Mouse (Mus musculus): ENCODE results near the gene Cxcl14.

The Cxcl14 gene

GRCm38 (mm10) chr13:56295943-56296658, at the start of gene Cxcl14:
TSS of gene Cxcl14 (minus strand) at chr13:56296551.
- peak; percentile 74 for DNase-seq

DNA sequence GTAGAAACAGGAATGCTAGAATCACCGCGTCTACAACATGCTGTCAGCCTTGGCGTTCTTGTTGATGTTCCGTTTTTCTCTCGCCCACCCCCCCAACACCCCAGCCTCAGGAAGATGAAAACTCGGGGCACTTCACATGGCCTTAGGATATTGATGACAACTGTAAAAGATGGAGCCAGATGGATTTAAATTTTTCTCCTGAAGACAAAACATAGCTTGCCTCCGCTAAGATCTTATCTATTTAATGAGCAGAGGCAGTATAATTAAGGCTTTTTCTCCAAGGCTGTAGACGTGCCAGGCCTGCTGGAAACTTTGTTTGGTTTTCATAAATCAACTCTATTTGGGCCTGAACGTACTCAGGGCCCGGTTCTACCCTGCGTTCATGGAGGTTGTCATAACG, 48.0 kb upstream of the Cxcl14 start:
- DNase-seq = peak; percentile 49

DNA sequence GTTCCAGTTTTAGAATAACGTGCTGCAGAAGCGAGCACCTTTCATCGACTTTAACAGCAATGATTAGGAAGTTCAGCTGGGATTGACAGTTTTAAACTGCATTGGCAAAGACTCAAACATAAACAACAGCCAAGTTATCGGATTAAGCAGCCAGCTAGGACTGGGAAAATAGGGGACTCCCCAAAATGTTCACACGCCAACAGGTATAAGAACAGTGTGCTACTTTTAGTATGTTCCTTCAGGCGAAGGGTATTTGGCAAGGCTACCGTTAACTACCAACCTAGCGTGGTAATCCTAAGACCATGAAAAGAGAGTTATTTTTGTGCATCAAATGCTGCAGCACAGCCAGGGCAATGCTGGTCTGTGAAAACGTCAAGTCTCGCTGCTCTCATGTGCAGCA, 46.1 kb upstream of the Cxcl14 start:
- no peak for DNase-seq

DNA sequence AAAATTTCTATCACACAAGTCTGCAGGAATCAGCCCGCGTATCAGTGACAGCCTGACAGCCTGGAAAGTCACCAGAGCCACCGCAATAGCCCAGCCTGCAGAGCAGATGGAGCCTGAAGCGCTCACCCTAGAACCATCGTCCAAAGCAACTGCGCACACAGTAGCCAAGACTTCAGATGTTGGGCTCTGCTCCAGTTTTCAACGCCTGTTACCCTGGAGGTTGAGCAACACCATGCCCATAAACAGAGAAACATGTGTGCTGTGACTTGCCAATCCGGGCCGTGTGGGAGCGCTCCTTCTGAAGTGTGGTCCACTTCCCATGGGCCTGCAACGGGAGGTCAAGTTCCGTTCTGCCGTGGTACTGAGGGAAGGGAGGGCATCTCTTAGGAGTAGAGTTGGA, 44.2 kb upstream of the Cxcl14 start:
- peak; percentile 26 for DNase-seq

DNA sequence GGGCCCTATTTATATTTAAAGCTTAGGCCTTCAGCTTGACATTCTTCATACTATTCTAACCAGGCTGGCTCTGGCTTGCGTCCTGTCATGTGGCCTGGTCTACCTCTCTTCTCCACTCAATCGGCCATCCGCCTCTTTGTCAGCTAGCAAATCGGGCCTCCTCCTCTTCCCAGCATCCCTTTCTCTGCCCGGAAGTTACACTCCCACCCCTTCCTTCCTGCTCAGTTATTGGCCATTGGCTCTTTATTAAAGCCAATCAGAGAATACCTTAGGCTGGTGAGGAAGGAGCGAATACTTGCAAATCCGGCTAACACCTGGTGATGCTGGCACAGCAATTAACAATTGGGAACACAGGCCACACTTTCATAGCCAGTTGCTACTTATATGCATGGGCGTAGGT, 43.5 kb upstream of the Cxcl14 start:
- no peak for DNase-seq

DNA sequence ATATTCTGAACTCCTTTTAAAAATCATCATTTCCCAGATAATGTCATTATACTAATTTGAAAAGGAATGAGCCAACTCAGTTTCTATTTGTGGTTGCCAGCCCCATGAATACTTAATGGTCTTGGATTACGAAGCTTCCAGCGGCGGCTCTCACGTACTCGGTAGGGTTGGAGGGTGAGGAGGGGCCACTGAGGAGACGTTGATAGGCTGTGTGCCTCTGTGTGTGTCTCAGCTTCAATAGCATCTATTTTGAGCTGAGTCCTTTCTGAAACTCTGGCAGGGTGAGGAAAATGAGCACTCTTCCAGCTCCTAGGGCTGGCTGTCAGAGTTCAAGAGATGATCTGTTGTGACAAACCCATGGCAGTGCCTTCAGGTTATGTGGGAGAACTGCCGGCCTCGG, 40.6 kb upstream of the Cxcl14 start:
- no peak for DNase-seq

DNA sequence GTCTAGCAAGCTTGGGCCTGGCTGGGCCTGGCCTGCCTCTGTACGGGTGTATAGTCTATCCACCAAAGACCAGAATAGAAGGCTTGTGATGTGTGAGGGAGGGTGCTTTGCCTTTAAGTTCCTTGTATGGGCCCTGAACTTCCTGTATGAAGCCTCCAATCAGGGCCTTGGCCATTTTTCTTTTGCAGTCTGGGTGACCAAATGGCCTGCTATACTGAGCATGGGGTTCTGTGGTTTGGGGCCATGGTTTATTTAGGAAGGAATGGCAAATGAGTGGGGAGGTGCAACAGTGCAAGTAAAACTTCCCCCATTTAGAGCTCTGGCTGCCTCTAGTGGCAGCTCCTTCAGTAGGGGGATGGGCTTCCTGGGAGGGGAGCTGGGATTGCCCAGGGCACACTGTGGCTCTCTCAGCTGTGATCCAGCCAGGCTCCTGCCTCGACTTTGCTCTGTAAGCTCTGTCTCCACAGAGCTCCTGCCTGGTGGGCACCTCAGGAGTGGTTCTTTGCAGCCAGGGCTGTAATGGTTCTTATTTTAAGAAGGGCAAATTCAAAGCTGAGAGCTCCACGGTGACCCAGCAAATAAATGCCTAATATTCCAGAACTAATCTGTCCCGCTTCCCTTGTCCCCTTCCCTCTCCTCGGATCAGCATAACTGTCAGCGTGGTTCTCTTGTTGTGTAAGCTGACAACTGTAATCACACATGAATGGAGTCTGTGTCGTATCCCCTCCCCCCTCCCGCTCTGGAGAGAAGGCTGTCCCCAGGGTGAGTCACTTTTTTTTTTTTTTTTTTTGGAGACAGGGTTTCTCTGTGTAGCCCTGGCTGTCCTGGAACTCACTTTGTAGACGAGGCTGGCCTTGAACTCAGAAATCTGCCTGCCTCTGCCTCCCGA, 38.7 kb upstream of the Cxcl14 start:
- no peak for DNase-seq

DNA sequence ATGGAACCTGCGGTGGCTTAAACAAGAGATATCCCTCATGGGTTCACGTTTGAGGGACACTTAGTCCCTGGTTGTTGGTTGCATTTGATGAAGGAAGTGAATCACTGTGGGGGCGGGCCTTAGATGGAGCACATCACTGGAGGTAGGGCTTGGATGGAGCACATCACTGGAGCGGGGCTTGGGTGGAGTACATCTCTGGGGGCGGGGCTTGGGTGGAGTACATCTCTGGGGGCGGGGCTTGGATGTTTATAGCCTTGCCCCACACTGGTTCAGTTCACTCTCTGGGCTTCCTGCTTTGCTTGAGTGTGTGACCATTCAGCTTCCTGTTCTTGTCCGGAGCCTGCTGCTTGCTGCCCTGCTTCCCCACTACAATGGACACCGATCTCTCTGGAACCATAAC, 37.9 kb upstream of the Cxcl14 start:
- no peak for DNase-seq

- no peak for DNase-seq
Observed at GRCm38 (mm10) chr13:56332356-56332755, 36.0 kb upstream of the Cxcl14 start.

DNA sequence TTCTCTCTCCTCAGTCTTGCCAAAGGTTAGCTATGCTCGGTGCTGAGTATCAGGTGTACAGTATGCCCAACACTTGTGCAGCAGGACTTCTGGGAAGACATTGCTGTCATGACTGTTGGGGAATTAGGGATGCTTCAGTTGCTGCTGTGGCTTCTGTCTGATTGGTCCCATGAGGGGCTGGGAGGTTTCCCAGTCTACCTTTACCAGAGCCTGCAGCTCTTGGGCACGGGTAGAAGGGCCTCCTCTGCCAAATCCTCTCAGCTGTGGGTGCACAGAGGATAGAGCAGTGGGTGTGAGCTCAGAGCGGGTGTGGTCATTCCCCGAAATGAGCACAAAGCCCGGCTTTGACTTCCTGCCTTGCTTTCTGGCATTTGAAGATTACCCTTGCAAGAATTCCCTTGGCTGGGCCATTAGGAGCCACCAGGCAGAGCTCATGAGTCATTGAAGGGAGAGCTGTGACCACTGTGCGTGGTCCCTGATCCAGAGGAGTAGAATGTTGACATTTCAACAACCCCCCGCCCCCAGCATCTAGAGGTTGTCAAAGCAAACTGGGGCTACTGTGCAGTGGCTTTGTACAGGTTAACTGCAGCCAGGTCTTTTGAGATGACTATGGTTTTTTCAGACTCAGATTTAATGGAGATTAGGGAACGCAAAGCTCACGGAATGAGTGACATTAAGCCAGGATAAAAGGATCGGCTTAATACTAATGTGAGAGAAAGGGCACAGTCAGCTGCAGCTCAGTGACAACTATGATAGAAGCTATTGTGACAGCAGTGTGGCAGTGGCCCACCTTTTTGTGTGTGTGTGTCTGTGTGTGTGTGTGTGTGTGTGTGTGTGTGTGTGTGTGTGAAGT, 34.5 kb upstream of the Cxcl14 start:
- DNase-seq = no peak

- no peak for DNase-seq
Observed at GRCm38 (mm10) chr13:56329769-56330168, 33.4 kb upstream of the Cxcl14 start.

DNA sequence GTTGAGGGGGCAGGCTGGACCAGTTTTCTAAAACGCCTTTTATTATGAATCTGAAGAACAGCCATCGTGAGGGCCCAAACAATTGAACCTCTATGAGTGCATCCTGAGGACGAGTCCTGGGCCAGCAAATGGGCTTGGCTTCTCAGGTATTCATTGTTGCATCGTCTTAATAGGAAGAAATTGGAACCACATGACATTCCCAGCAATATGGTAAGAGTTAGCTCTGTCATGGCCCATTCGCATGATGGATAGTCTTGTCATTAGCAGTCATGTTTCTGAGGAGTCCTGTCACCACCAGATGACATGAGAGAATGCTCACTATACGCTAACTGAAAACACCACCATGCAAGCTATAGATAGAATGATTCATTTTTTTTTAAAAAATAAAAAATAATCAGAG, 32.8 kb upstream of the Cxcl14 start:
- DNase-seq = no peak

DNA sequence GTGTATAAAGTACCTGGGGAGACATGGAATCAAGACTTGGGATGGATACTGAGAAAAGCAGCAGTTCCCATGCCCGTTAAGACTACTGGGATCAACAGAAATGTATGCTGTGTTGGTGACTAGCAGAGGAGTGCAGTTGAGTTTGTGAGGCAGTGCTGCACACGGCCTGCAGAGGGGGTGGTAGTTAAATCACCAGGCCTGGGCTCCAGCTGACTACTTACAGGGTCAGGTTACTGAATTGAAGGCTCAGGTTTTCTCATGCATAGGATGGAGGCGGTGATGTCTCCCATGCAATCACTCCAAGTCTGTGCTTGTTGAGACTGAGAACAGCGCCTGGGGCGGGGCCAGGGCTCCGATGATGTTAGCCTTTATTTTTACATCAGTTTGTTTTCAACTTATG, 31.4 kb upstream of the Cxcl14 start:
- no peak for DNase-seq

GRCm38 (mm10) chr13:56321635-56322034, 25.3 kb upstream of the Cxcl14 start:
- DNase-seq = no peak

DNA sequence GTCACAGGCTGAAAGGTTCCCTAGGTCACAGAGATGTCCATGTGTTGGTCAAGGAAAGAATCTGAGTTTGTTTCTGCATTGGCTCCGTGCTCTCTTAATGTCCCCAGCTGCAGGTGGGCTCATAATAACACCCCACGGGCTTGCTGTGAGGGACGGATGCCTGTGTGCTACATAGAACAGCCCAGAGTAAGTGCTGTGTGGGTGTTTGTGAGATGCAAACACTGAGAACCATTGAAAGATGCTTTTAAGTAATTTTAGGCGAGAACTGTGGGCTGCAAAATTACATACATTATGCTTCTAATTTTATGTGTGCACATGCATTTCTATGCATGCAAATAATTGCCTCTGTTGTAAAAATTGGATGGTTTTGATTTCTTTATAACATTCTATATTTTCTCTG, 20.6 kb upstream of the Cxcl14 start:
- DNase-seq = no peak

DNA sequence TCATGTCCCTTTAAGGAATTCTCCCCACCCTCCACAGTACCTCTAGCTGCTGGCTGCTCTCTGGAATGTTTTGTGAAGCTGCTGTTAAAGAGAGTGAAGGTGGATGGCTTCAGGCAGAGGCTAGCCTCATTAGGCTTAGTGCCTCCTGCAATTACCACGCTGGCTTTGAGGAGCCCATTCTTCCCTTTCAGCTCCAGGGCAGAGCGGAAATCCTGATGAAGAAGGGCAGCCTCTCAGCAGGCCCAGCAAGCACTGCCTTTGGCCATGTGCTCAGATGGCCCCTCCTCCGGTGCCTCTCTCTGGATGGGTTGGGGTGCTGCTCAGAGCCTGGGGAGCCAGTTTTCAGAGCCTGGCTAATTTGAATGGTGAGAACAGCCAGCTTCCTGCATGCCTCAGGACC, 18.9 kb upstream of the Cxcl14 start:
- DNase-seq = no peak

- no peak for DNase-seq
Observed at GRCm38 (mm10) chr13:56305058-56305457, 8.7 kb upstream of the Cxcl14 start.

DNA sequence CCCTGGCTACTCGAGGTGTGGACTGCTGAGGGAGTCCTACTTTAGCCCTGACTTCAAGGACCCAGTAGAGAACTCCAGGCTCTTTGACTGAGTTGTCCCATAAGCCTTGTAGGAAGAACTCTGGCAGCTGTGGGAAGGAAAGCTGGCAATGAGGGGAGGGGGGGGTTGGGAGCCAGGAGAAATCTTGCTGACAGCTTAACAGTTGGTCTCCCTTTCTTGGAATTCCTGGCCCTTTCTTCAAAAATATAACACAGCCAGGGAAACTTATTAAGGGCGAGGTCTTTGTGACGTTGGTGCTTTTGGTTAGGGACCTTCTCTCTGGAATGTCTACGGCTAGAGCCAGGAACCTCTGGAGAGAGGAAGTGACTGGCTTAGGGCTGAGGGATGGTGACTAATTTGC, 8.1 kb upstream of the Cxcl14 start:
- DNase-seq = no peak

DNA sequence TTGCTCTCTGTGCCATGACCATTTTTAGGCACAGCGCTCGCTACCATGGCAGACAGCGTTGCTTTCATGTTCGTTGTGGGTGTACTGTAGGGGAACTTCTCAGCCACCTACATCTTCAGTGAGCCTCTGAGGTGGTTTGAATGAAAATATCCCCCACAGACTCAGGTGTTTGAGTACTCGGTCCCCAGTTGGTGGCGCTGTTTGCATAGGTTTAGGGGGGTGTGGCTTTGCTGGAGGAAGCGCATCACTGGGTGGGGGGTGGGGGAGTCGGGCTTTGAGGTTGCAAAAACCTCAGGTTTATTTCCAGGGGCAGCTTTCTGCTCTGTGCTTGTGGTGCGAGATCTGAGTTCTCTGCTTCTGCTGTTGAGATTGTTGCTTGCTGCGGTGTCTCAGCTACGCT, 3.0 kb upstream of the Cxcl14 start:
- no peak for DNase-seq

DNA sequence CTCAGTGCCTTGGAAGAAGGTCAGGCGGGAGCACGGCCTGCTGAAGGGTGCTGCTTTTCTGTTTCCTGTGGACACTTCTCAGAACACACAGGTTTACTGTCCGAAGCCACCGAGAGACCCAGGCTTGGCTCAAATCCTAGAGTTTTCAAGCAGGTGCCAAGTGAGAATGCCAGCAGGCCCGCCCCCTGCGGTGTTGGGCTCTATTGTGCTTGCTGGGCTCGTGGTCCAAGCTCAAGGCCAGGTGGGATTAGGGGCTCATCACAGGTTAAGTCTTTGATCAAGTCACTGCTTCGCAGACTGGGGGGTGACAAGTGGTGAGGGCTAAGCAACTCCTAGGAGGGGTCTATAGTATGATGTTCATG, 289 bp upstream of the Cxcl14 start:
- no peak for DNase-seq

DNA sequence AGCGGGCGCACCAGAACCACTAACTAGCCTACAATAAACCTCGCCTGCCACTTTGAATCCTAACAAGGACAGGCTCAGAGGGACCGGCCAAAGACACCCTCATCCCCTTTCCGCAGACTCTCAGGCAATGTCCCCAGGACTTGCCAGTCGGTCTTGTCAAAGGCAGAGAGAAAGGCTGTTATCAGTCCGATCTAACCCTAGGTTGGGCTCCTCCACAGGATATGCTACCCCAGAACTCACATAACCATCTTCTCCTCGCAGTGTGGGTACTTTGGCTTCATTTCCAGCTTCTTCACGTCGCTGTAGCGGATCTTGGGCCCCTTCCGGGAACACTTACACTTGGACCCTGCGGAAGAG, 787 bp downstream of the Cxcl14 start:
- DNase-seq = no peak

DNA sequence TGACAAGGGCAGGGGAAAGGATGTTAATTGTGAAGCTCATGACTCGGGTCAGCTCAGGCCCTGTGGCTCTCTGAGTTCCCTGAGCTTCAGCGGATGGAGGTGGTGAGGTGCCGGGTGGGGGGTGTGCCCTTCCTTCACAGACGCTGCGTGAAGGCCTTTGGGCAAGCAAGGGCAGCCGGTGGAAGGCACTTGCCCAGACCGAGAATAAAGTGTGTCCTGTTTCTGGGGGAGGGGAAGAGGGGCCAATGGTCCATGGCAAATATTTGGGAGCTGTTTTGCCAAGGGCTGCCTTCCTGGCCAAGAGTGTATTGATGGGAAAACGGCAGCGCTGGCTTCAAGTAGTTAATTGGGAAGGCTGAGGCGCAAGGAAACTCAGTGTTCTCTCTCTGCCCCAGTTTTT, 1.4 kb downstream of the Cxcl14 start:
- DNase-seq = no peak

- no peak for DNase-seq
Observed at GRCm38 (mm10) chr13:56289998-56290397, 6.4 kb downstream of the Cxcl14 start.

DNA sequence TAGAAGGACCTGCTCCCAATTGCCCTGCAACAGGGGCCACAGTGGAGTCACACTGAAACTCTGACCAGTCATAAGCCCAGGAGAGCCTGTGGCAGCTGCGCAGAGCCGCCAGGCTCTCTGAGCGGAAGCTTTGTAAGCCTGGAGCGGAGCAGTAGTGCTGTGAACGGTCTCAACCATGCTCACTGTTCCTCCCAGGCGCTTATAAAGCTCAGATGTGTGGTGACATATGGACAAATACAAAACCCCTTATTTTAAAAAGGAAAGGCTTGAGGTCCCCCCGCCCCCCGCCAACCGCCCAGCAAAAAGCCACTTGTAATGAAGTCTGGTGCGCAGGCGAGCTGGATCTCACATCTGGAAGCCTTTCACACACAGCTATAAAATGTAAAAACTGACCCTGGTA, 7.1 kb downstream of the Cxcl14 start:
- DNase-seq = no peak
